Mouse (Mus musculus) heart, embryonic 16.5 days (tissue): ENCODE results near the gene Pgf. TPM values are rescaled to one million over a fixed set of nuclear protein-coding genes. Genes with fewer than 3 reads are reported as not detected.

Experiments used
- ATAC-seq: fragments of 200-750 bp; cut with Nextera tagmentation; replicated peaks from 2 replicates; pipeline ENCODE4 v1.8.0; 2017; ENCODE audit warnings: moderate number of reproducible peaks; ENCODE audit not compliant: insufficient read depth, low FRiP score; ENCODE audit errors: extremely low read depth
- H3K27ac ChIP-seq: fragments of 300-500 bp; sonication (generic); 2 replicates; pipeline ENCODE4 v1.5.1; 2014; ENCODE audit warnings: mild to moderate bottlenecking, low read length, control low read depth, moderate library complexity
- H3K27me3 ChIP-seq: fragments of 300-500 bp; sonication (generic); 2 replicates; pipeline ENCODE4 v1.6.1; 2014; ENCODE audit warnings: low read length, mixed read lengths; ENCODE audit not compliant: control insufficient read depth, insufficient read depth
- H3K36me3 ChIP-seq: fragments of 300-500 bp; sonication (generic); 2 replicates; pipeline ENCODE4 v1.6.1; 2014; ENCODE audit not compliant: control insufficient read depth, insufficient read depth
- H3K4me1 ChIP-seq: fragments of 300-500 bp; sonication (generic); 2 replicates; pipeline ENCODE4 v1.6.1; 2014; ENCODE audit warnings: low read length, mixed read lengths; ENCODE audit not compliant: control insufficient read depth, insufficient read depth
- H3K4me2 ChIP-seq: fragments of 300-500 bp; sonication (generic); 2 replicates; pipeline ENCODE4 v1.6.1; 2014; ENCODE audit warnings: low read depth, mild to moderate bottlenecking, control low read depth, low read length
- H3K4me3 ChIP-seq: fragments of 300-500 bp; sonication (generic); 2 replicates; pipeline ENCODE4 v1.5.1; 2014; ENCODE audit warnings: mild to moderate bottlenecking, control low read depth, low read length
- H3K9ac ChIP-seq: fragments of 300-500 bp; sonication (generic); 2 replicates; pipeline ENCODE4 v1.6.1; 2014; ENCODE audit warnings: low read length, control low read depth
- H3K9me3 ChIP-seq: fragments of 300-500 bp; sonication (generic); replicated peaks from 2 replicates; pipeline ENCODE4 v1.6.1; 2016; ENCODE audit warnings: low read length; ENCODE audit not compliant: control insufficient read depth
- WGBS: fragments of 180-500 bp; shearing (Covaris S2); extraction: QIAGEN DNeasy Blood & Tissue Kit; methylation state at CpG from one replicate; pipeline ENCODE4 v1.1.7; 2014; 5-methylcytosine and 5-hydroxymethylcytosine counted together
- polyA plus RNA-seq: library from polyadenylated mRNA; unstranded; fragments of >200 nt; fragmentation: Nextera tagmentation; extraction: Ambion mirVana; gene quantifications from 2 replicates; pipeline ENCODE4 v1.2.1, GENCODE M21; 2015

Pgf gene
- polyA plus RNA-seq, 1 experiment from 2014 or later, result 9.2 TPM

DNA sequence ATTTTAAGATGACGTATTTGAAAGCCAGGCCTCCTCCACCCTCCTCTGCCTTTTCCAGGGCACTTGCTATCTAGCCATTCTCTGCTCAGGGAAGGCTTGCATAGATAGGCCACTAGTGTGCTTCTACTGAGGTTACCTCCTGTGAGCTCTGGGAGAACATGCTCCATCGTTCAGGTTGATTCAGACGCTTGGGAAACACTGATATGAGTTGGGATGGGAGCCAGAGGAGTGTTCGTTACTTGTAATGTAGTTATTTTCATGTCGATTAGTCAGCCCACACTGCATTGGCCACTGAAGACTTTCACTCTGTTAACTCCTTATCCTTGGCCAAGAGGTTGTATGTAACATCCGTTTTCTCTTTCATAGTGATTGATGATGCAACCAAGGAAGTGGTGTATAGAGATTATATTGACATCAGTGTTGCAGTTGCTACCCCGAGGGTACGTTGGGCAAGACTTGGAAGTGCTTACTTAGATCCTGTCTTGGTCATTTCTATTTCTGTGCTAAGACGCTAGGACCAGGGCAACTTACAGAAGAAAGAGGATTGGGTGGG is 48.1 kb downstream of the Pgf start:
- Histone ChIP-seq H3K4me3 (no peak overlapping the region), H3K4me1 (no peaks in the 10 kb centered on the region), H3K9me3 (no peaks in the 10 kb centered on the region), H3K36me3 (peaks cover 72% of the 10 kb centered on the region), H3K9ac (no peak overlapping the region), H3K27me3 (no peaks in the 10 kb centered on the region), H3K27ac (no peak overlapping the region), H3K4me2 (no peak overlapping the region)
- WGBS, result 71% methylated on average over 9 of the region's 9 CpGs
- no peak for ATAC-seq

DNA sequence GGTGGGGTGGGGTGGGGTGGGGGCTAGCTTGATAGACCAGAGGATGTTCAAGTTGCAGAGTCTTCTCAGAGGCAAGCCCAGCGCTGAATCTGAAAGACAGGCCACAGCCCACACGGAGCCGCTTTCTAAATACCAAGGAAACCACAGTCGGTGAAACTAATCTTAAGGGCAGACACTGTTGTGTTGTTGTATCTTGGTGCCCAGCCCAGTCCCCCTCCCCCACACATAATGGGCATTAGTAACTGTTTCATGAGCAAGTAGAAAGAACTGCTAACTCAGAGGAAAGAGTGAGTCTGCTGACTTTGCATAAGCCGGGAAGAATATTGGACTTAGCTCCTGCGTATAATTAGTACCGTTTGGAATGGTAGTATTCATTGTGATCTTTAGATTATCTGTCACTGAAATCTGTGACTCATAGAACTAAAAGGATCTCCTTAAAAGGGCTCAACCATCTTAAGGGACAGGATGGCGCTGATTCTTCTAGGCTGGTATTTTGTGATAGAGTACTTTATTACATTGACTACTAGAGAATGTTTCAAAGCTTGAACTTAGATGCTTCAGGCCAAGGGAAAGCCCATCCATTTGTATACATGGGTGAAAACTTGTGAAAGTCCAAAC is 50.5 kb downstream of the Pgf start:
- 83% methylated on average over 8 of the region's 8 CpGs for WGBS
- no peaks in the 10 kb centered on the region for H3K27me3 ChIP-seq
- ATAC-seq, result no peak
- H3K4me2 ChIP-seq, result no peak overlapping the region
- H3K36me3 ChIP-seq, result peaks cover 77% of the 10 kb centered on the region
- no peak overlapping the region for H3K4me3 ChIP-seq
- no peak overlapping the region for H3K9ac ChIP-seq
- no peaks in the 10 kb centered on the region for H3K9me3 ChIP-seq
- H3K4me1 ChIP-seq, result no peaks in the 10 kb centered on the region
- H3K27ac ChIP-seq, result no peak overlapping the region

DNA sequence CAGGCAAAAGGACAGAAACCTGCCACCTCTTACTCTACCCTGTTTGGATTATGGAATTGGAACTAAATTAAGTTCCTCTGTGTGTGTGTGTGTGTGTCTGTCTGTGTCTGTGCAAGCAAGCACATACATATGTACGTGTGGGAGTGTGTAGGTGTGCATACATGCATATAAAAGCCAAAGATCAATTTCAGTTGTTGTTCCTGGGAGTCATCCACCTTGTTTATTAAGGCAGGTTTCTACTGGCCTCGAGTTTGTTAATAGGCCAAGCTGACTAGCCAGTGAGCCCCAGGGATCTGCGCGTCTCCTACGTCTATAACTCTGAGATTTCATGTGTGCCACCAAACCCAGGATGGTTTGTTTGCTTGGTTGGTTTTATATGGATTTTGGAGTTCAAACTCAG is 52.8 kb downstream of the Pgf start:
- 89% methylated on average over 5 of the region's 5 CpGs for WGBS

DNA sequence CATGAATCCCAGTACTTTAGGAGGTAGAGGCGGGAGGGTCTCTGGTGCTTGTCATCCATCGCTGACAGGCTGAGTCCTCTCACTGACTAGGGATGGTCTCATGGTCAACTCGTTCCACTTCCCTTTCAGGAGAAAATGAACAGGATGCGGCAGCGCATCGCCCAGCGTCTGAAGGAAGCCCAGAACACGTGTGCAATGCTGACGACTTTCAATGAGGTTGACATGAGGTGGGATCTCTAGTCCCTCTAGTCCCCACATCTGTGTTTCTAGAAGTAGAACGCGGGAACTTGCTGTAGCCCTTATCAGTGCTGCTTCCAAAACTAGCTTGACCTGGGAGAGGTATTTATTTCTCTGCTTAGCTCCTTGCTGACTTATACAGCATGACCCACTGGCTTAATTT is 53.9 kb downstream of the Pgf start:
- no peak overlapping the region for H3K27ac ChIP-seq
- ATAC-seq, result no peak
- 87% methylated on average over 11 of the region's 11 CpGs for WGBS
- no peaks in the 10 kb centered on the region for H3K9me3 ChIP-seq
- H3K27me3 ChIP-seq, result no peaks in the 10 kb centered on the region
- H3K4me1 ChIP-seq, result no peaks in the 10 kb centered on the region
- peaks cover 67% of the 10 kb centered on the region for H3K36me3 ChIP-seq
- H3K4me2 ChIP-seq, result no peak overlapping the region
- H3K9ac ChIP-seq, result no peak overlapping the region
- H3K4me3 ChIP-seq, result no peak overlapping the region

More for the DNA sequence above, 52.8 kb downstream of the Pgf start:
- Histone ChIP-seq H3K36me3 (peaks cover 67% of the 10 kb centered on the region), H3K4me3 (no peak overlapping the region), H3K4me1 (no peaks in the 10 kb centered on the region), H3K9ac (no peak overlapping the region), H3K27ac (no peak overlapping the region), H3K9me3 (no peaks in the 10 kb centered on the region), H3K4me2 (no peak overlapping the region), H3K27me3 (no peaks in the 10 kb centered on the region)
- ATAC-seq, result no peak

DNA sequence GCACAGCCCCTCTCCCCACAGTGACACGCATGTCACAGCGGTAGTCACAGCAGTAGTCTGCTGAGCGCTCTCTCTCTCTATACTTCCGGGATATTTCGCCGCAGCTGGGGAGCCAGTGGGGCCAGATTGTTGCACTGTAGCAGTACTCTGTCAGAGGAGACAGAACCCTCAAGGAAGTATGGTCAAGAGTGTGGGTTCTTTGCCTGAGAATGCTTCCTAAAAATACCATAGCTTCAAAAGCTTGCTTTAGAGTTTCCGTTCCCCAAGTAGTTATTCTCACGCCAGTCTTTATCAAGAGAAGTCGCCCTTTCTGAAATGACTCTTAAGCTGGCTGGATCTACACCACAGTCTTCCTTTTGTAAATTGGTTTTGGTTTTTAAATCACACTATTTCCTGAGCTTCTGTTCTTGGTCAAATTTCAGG is 54.5 kb downstream of the Pgf start:
- 77% methylated on average over 9 of the region's 9 CpGs for WGBS
- no peak overlapping the region for H3K4me3 ChIP-seq
- 0 out of 2 replicates have a peak, but pooled peaks cover 2% of the 10 kb centered on the region for H3K4me1 ChIP-seq
- no peak for ATAC-seq
- no peaks in the 10 kb centered on the region for H3K27me3 ChIP-seq
- no peak overlapping the region for H3K4me2 ChIP-seq
- H3K36me3 ChIP-seq, result peaks cover 67% of the 10 kb centered on the region
- no peak overlapping the region for H3K27ac ChIP-seq
- no peaks in the 10 kb centered on the region for H3K9me3 ChIP-seq
- H3K9ac ChIP-seq, result no peak overlapping the region

DNA sequence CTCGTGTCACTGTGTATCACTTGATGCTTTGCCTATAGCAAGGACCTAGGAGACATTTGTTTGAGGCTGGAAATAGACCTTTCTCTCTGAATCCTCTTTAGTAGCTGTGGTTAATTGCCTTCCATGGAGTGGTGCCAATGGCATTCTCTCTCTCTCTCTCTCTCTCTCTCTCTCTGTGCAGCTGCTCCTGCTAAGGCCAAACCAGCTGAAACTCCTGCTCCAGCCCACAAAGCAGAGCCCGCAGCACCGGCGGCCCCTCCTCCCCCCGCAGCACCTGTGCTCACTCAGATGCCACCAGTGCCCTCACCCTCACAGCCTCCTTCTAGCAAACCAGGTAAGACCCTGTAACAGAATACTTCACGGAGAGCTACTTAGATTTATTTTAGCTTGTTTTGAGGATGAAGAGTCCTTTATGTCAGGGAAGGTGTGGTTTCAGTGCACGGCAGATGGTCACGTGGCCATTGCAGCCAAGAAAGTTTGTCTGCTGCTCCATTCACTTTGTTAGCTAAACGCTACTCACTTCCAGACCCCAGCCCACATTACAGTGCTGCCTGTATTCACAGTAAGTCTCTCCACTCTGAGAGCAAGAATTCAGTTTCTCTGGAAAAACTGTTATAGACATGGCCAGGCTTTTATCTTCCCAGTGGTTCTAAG is 55.7 kb downstream of the Pgf start:
- peaks cover 59% of the 10 kb centered on the region for H3K36me3 ChIP-seq
- no peaks in the 10 kb centered on the region for H3K9me3 ChIP-seq
- H3K4me2 ChIP-seq, result no peak overlapping the region
- H3K9ac ChIP-seq, result no peak overlapping the region
- 78% methylated on average over 9 of the region's 9 CpGs for WGBS
- H3K4me1 ChIP-seq, result 0 out of 2 replicates have a peak, but pooled peaks cover 2% of the 10 kb centered on the region
- H3K4me3 ChIP-seq, result no peak overlapping the region
- H3K27ac ChIP-seq, result no peak overlapping the region
- ATAC-seq, result no peak
- no peaks in the 10 kb centered on the region for H3K27me3 ChIP-seq

Other genes starting within 250 kb of the Pgf start
- gene Fcf1, start 206.9 kb downstream of the Pgf start, polyA plus RNA-seq, result 86.0 and 98.0 TPM in 2 replicates
- 13.1 and 13.3 TPM in 2 replicates for gene Arel1, start 206.9 kb downstream of the Pgf start, polyA plus RNA-seq
- 16.3 and 17.7 TPM in 2 replicates for gene Ylpm1, start 181.5 kb downstream of the Pgf start, polyA plus RNA-seq
- gene Prox2, start 67.0 kb downstream of the Pgf start, polyA plus RNA-seq, result 1.8 and 2.4 TPM in 2 replicates
- 254 and 264 TPM in 2 replicates for gene Dlst, start 67.0 kb downstream of the Pgf start, polyA plus RNA-seq
- gene Rps6kl1, start 26.5 kb downstream of the Pgf start, polyA plus RNA-seq, result 1.6 and 2.5 TPM in 2 replicates
- 57.6 and 68.6 TPM in 2 replicates for gene Eif2b2, start 41.7 kb upstream of the Pgf start, polyA plus RNA-seq
- 6.4 and 7.4 TPM in 2 replicates for gene Mlh3, start 92.8 kb upstream of the Pgf start, polyA plus RNA-seq
- 63.2 and 71.1 TPM in 2 replicates for gene Acyp1, start 110.6 kb upstream of the Pgf start, polyA plus RNA-seq
- gene Zc2hc1c, start 110.8 kb upstream of the Pgf start, polyA plus RNA-seq, result 2.1 and 2.2 TPM in 2 replicates
- 19.0 and 20.6 TPM in 2 replicates for gene Nek9, start 161.6 kb upstream of the Pgf start, polyA plus RNA-seq
- 250 and 253 TPM in 2 replicates for gene Tmed10, start 197.1 kb upstream of the Pgf start, polyA plus RNA-seq